Mouse (Mus musculus) CH12.LX (cell line): ENCODE data around the gene Abca4. TPM values are rescaled to one million over a fixed set of nuclear protein-coding genes. Genes with fewer than 3 reads are reported as not detected.

ENCODE experiments used
- DNase-seq: peaks from one replicate; pipeline ENCODE4 v3.0.0-alpha.2; 2013; ENCODE audit errors: extremely low read depth
- H3K27ac ChIP-seq: 2 replicates; pipeline ENCODE4 v1.5.1; 2012; ENCODE audit warnings: low read depth, mild to moderate bottlenecking, control low read depth, moderate library complexity; ENCODE audit not compliant: insufficient read depth
- H3K27me3 ChIP-seq: replicated peaks from 2 replicates; pipeline ENCODE3; 2012; ENCODE audit warnings: inconsistent platforms
- H3K36me3 ChIP-seq, 2 experiments: replicated peaks in 1 of 2; 2 replicates each; pipeline versions ENCODE3 to v1.6.1; 2012; ENCODE audit warnings: inconsistent platforms in 1 of 2, low read length in 1 of 2, mild to moderate bottlenecking in 1 of 2, mixed read lengths in 1 of 2, moderate library complexity in 1 of 2; ENCODE audit not compliant: control insufficient read depth in 1 of 2, insufficient read depth in 1 of 2
- H3K4me1 ChIP-seq, 2 experiments: 2 replicates each; pipeline ENCODE4 v1.6.1; 2012; ENCODE audit warnings: inconsistent platforms in 1 of 2, moderate library complexity in 1 of 2; ENCODE audit not compliant: insufficient read depth in 2 of 2, control insufficient read depth in 1 of 2
- H3K4me2 ChIP-seq: 2 replicates; pipeline ENCODE4 v1.6.1; 2012; ENCODE audit warnings: low read depth, mild to moderate bottlenecking, control low read depth; ENCODE audit not compliant: poor library complexity, insufficient read depth, severe bottlenecking
- H3K4me3 ChIP-seq, 3 experiments: fragments of 150-350 bp in 1 of 3; sonication (generic) in 1 of 3; replicated peaks in 1 of 3; 2 replicates each; pipeline versions ENCODE3 to v1.5.1; 2011 to 2012; ENCODE audit warnings: low read depth in 2 of 3, low read length in 2 of 3, mild to moderate bottlenecking in 2 of 3, moderate library complexity in 2 of 3, control low read depth in 1 of 3, improper control_type of control experiment in 1 of 3, inconsistent platforms in 1 of 3, mixed read lengths in 1 of 3; ENCODE audit not compliant: poor library complexity in 1 of 3
- H3K79me2 ChIP-seq: replicated peaks from 2 replicates; pipeline ENCODE4 v1.6.1; 2012; ENCODE audit warnings: mild to moderate bottlenecking, moderate library complexity; ENCODE audit not compliant: control insufficient read depth, poor library complexity, insufficient read depth, severe bottlenecking; ENCODE audit errors: extremely low read depth
- H3K9ac ChIP-seq: 2 replicates; pipeline ENCODE4 v1.6.1; 2012; ENCODE audit warnings: low read depth, mild to moderate bottlenecking, control low read depth, moderate library complexity; ENCODE audit not compliant: insufficient read depth
- H3K9me3 ChIP-seq: replicated peaks from 2 replicates; pipeline ENCODE3; 2012; ENCODE audit warnings: low read length, inconsistent platforms, mixed read lengths
- CHD1 ChIP-seq: IDR thresholded peaks from 2 replicates; pipeline ENCODE4 v1.6.1; 2012; ENCODE audit warnings: low read depth, low read length, improper control_type of control experiment, inconsistent platforms
- CTCF ChIP-seq, 2 experiments: IDR thresholded peaks in 1 of 2; conservative IDR thresholded peaks in 1 of 2; 2 replicates each; pipeline ENCODE4 v1.5.1; 2011 to 2012; ENCODE audit warnings: low read depth in 2 of 2, low read length in 2 of 2, improper control_type of control experiment in 1 of 2, inconsistent platforms in 1 of 2, mild to moderate bottlenecking in 1 of 2, moderate library complexity in 1 of 2
- E2F4 ChIP-seq: IDR thresholded peaks from 2 replicates; pipeline ENCODE4 v1.6.1; 2011; ENCODE audit warnings: low read depth, low read length, improper control_type of control experiment; ENCODE audit not compliant: insufficient replicate concordance
- ELF1 ChIP-seq: IDR thresholded peaks from 2 replicates; pipeline ENCODE4 v1.6.1; 2014; ENCODE audit warnings: low read depth, mild to moderate bottlenecking, inconsistent platforms, low read length, improper control_type of control experiment
- IRF4 ChIP-seq: IDR thresholded peaks from 2 replicates; pipeline ENCODE4 v1.6.1; 2014; ENCODE audit warnings: low read depth, mild to moderate bottlenecking, inconsistent platforms, low read length, improper control_type of control experiment
- JUND ChIP-seq: conservative IDR thresholded peaks from 2 replicates; pipeline ENCODE4 v1.6.1; 2011; ENCODE audit warnings: low read depth, low read length, improper control_type of control experiment
- KAT2A ChIP-seq: IDR thresholded peaks from 2 replicates; pipeline ENCODE4 v1.6.1; 2012; ENCODE audit warnings: low read length, improper control_type of control experiment, inconsistent platforms; ENCODE audit not compliant: insufficient replicate concordance
- MAFK ChIP-seq: IDR thresholded peaks from 2 replicates; pipeline ENCODE4 v1.6.1; 2011; ENCODE audit warnings: low read length, improper control_type of control experiment; ENCODE audit not compliant: insufficient replicate concordance
- MAZ ChIP-seq: IDR thresholded peaks from 2 replicates; pipeline ENCODE4 v1.6.1; 2012; ENCODE audit warnings: low read depth, mild to moderate bottlenecking, inconsistent platforms, low read length, improper control_type of control experiment, moderate library complexity
- MEF2A ChIP-seq: IDR thresholded peaks from 2 replicates; pipeline ENCODE4 v1.6.1; 2014; ENCODE audit warnings: low read depth, mild to moderate bottlenecking, inconsistent platforms, low read length, improper control_type of control experiment, borderline replicate concordance
- POLR2A ChIP-seq: IDR thresholded peaks from 2 replicates; pipeline ENCODE4 v1.6.1; 2011; ENCODE audit warnings: low read depth, mild to moderate bottlenecking, improper control_type of control experiment, low read length
- POLR2AphosphoS2 ChIP-seq: IDR thresholded peaks from 2 replicates; pipeline ENCODE4 v1.6.1; 2011; ENCODE audit warnings: low read depth, low read length, improper control_type of control experiment
- RAD21 ChIP-seq: IDR thresholded peaks from 2 replicates; pipeline ENCODE4 v1.6.1; 2011; ENCODE audit warnings: low read depth, mild to moderate bottlenecking, low read length, improper control_type of control experiment, moderate library complexity
- RCOR1 ChIP-seq: conservative IDR thresholded peaks from 2 replicates; pipeline ENCODE4 v1.6.1; 2012; ENCODE audit warnings: low read depth, mild to moderate bottlenecking, inconsistent platforms, low read length, improper control_type of control experiment
- SMC3 ChIP-seq: IDR thresholded peaks from 2 replicates; pipeline ENCODE4 v1.6.1; 2011; ENCODE audit warnings: low read depth, low read length, improper control_type of control experiment
- TBP ChIP-seq: conservative IDR thresholded peaks from 2 replicates; pipeline ENCODE4 v1.6.1; 2011; ENCODE audit warnings: low read depth, low read length, improper control_type of control experiment
- USF2 ChIP-seq: conservative IDR thresholded peaks from 2 replicates; pipeline ENCODE4 v1.6.1; 2011; ENCODE audit warnings: low read depth, low read length, improper control_type of control experiment
- dilution Hi-C: fragments of 300-500 bp; cut with MboI; formaldehyde crosslinking; loops from 2 replicates; pipeline ENCODE4 v1.14.3; 2020; ENCODE audit warnings: low sequenced_read_pairs; ENCODE audit not compliant: extremely low pct_unique_long_range_greater_than_20kb, extremely low pct_ligation_motif_present
- in situ Hi-C: fragments of 300-500 bp; cut with MboI; formaldehyde crosslinking; loops from 3 replicates; pipeline ENCODE4 v1.14.3; 2019; ENCODE audit warnings: low sequenced_read_pairs, low pct_ligation_motif_present, low pct_unique_long_range_greater_than_20kb, mixed read lengths
- polyA plus RNA-seq: library from polyadenylated mRNA; unstranded; fragments of >175 nt; gene quantifications from 2 replicates; pipeline ENCODE4 v1.2.1, GENCODE M21; 2012; ENCODE audit warnings: low read depth; ENCODE audit not compliant: insufficient read length
- total RNA-seq, 2 experiments: library from RNA; depleted of rRNA; stranded (reverse); fragments of 300-350 nt in 1 of 2; fragments of >200 nt in 1 of 2; gene quantifications; 2 replicates each; pipeline ENCODE4 v1.2.3; 2012 to 2014

Abca4 gene
- total and polyA plus RNA-seq, 3 experiments: 0.34 to 0.57 (median 0.46) TPM

- H3K79me2 ChIP-seq: no peaks in the 10 kb centered on the region
- no peak overlapping the region for H3K27ac ChIP-seq
- 0 out of 2 replicates have a peak overlapping the region, but pooled peaks have one; percentile 17 for H3K4me2 ChIP-seq
- H3K36me3 ChIP-seq: no peaks in the 10 kb centered on the region
- DNase-seq: peak; percentile 64
- H3K4me3 ChIP-seq: no peak overlapping the region
- peaks cover 4% of the 10 kb centered on the region for H3K27me3 ChIP-seq
- H3K9me3 ChIP-seq: no peaks in the 10 kb centered on the region
- dilution Hi-C loops: no loop called here
- H3K4me1 ChIP-seq: peaks cover 3 to 6% of the 10 kb centered on the region in 2 experiments; a peak in 1 of 4 replicates
- in situ Hi-C loops: loop anchor here (25.0 kb wide), 1 partner anchor 468 kb away; no protein-coding TSS in a partner anchor
- TF ChIP-seq CTCF (conservative IDR thresholded peaks at IDR 0.05 in 1 of 2, IDR thresholded peaks at IDR 0.05 in 1 of 2; ENCODE audit: low read depth in 2 of 2, low read length in 2 of 2) (peak; percentile 78 to 89), JUND (peak; percentile 15; the same call in 1 of the 2 replicates), IRF4 (0 out of 2 replicates have a peak, but pooled peaks have one; percentile 22), MAZ (no peak), SMC3 (peak; percentile 66), ELF1 (peak; percentile 41), CHD1 (no peak), RAD21 (peak; percentile 79)
- H3K9ac ChIP-seq: no peak overlapping the region
Measured at GRCm38 (mm10) chr3:122169616-122170178, 125.5 kb downstream of the Abca4 start.

DNA sequence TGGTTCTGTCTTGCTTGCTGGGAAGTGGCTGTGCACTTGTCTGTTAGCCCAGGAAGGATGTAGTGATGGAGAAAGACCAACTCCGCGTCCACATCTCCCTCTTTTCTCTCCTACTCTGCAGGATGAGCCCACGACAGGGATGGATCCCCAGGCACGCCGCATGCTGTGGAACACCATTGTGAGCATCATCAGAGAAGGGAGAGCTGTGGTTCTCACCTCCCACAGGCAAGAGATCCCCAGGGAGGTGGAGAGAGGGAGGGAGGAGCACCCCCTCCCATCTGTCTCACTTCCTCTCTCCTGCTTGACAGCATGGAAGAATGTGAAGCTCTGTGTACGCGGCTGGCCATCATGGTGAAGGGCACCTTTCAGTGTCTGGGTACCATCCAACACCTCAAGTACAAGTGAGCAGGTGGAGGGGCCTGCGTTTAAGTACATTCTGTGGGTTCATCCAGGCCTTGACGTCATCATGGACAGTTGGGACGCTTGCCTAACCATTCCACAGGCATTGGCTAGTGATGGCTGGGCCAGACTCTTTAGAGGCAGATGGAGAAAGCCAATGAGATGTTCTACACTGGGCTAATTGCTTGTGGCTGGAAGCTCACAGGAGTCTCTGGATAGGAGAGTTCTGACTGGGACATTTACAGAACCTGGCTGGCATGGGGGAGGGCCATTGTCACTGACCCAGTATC lies 126.5 kb downstream of the Abca4 start:
- no peaks in the 10 kb centered on the region for H3K36me3 ChIP-seq
- no peaks in the 10 kb centered on the region for H3K79me2 ChIP-seq
- dilution Hi-C loops (no loop called here), in situ Hi-C loops (loop anchor here (25.0 kb wide), 1 partner anchor 467 kb away; no protein-coding TSS in a partner anchor)
- H3K4me1 ChIP-seq: peaks cover 3 to 6% of the 10 kb centered on the region in 2 experiments; a peak in 1 of 4 replicates
- H3K4me3 ChIP-seq: no peak overlapping the region
- no peaks in the 10 kb centered on the region for H3K9me3 ChIP-seq
- TF ChIP-seq POLR2A (no peak), RCOR1 (no peak), E2F4 (no peak), MAFK (no peak), TBP (no peak), IRF4 (no peak), MEF2A (no peak), MAZ (no peak), POLR2AphosphoS2 (no peak), USF2 (no peak), KAT2A (no peak)
- no peak overlapping the region for H3K27ac ChIP-seq
- DNase-seq: no peak
- H3K27me3 ChIP-seq: no peaks in the 10 kb centered on the region
- no peak overlapping the region for H3K9ac ChIP-seq
- no peak overlapping the region for H3K4me2 ChIP-seq
